Mouse (Mus musculus): Measurements from ENCODE around the gene Gm8882. TPM values are rescaled to one million over a fixed set of nuclear protein-coding genes. Genes with fewer than 3 reads are reported as not detected.
"Not testable (repeated sequence)": the region's sequence is repeated elsewhere in the genome, so short reads cannot be mapped to it uniquely, and the experiment has no call there.

The Gm8882 gene
- total RNA-seq (2012; rRNA removed) (not detected in 2 replicates), total RNA-seq (2014; rRNA removed) (not detected in 2 replicates), polyA plus RNA-seq (2012; ENCODE audit: insufficient read length, low read depth) (not detected in 2 replicates)

- H3K4me2 ChIP-seq (ENCODE audit: insufficient read depth, low read depth, poor library complexity, severe bottlenecking); dilution Hi-C loops (cut with MboI; ENCODE audit: extremely low pct_ligation_motif_present, extremely low pct_unique_long_range_greater_than_20kb, low sequenced_read_pairs); in situ Hi-C loops (cut with MboI; ENCODE audit: low pct_ligation_motif_present, low pct_unique_long_range_greater_than_20kb, low sequenced_read_pairs); H3K4me3 ChIP-seq (replicated peaks in 1 of 3; ENCODE audit: low read depth in 2 of 3, low read length in 2 of 3, poor library complexity in 1 of 3); H3K36me3 ChIP-seq (replicated peaks in 1 of 2; ENCODE audit: control insufficient read depth in 1 of 2, insufficient read depth in 1 of 2, low read length in 1 of 2); H3K9me3 ChIP-seq (replicated peaks; ENCODE audit: low read length); H3K4me1 ChIP-seq (ENCODE audit: control insufficient read depth in 1 of 2, insufficient read depth in 2 of 2); H3K79me2 ChIP-seq (replicated peaks; ENCODE audit: control insufficient read depth, extremely low read depth, insufficient read depth, poor library complexity, severe bottlenecking); DNase-seq (ENCODE audit: extremely low read depth); H3K27me3 ChIP-seq (replicated peaks); H3K9ac ChIP-seq (ENCODE audit: insufficient read depth, low read depth); H3K27ac ChIP-seq (ENCODE audit: insufficient read depth, low read depth): not testable (repeated sequence)
Measured at GRCm38 (mm10) chr6:132364034-132364433, at the start of gene Gm8882. Gene Gm8882 (minus strand): TSS chr6:132364134.

GRCm38 (mm10) chr6:132314657-132315056 is 49.3 kb downstream of the Gm8882 start, which contains the start of gene Prpmp5:
Gene Prpmp5 (minus strand): TSS chr6:132314757.
- H3K27me3 ChIP-seq (replicated peaks); H3K9me3 ChIP-seq (replicated peaks; ENCODE audit: low read length); in situ Hi-C loops (cut with MboI; ENCODE audit: low pct_ligation_motif_present, low pct_unique_long_range_greater_than_20kb, low sequenced_read_pairs); H3K9ac ChIP-seq (ENCODE audit: insufficient read depth, low read depth); H3K27ac ChIP-seq (ENCODE audit: insufficient read depth, low read depth); H3K4me2 ChIP-seq (ENCODE audit: insufficient read depth, low read depth, poor library complexity, severe bottlenecking); DNase-seq (ENCODE audit: extremely low read depth); H3K79me2 ChIP-seq (replicated peaks; ENCODE audit: control insufficient read depth, extremely low read depth, insufficient read depth, poor library complexity, severe bottlenecking); H3K4me1 ChIP-seq (ENCODE audit: control insufficient read depth in 1 of 2, insufficient read depth in 2 of 2); H3K4me3 ChIP-seq (replicated peaks in 1 of 3; ENCODE audit: low read depth in 2 of 3, low read length in 2 of 3, poor library complexity in 1 of 3); H3K36me3 ChIP-seq (replicated peaks in 1 of 2; ENCODE audit: control insufficient read depth in 1 of 2, insufficient read depth in 1 of 2, low read length in 1 of 2); dilution Hi-C loops (cut with MboI; ENCODE audit: extremely low pct_ligation_motif_present, extremely low pct_unique_long_range_greater_than_20kb, low sequenced_read_pairs): not testable (repeated sequence)

Other genes with a start within 250 kb of the Gm8882 start
- gene Prb1, start 153.6 kb downstream of the Gm8882 start, total RNA-seq (2012; rRNA removed), result not detected in 2 replicates
- not detected in 2 replicates for gene Prb1, start 153.6 kb downstream of the Gm8882 start, total RNA-seq (2014; rRNA removed)
- not detected in 2 replicates for gene Prb1, start 153.6 kb downstream of the Gm8882 start, polyA plus RNA-seq (2012; ENCODE audit: insufficient read length, low read depth)
- not detected in 2 replicates for gene Prpmp5, start 49.4 kb downstream of the Gm8882 start, total RNA-seq (2012; rRNA removed)
- not detected in 2 replicates for gene Prpmp5, start 49.4 kb downstream of the Gm8882 start, total RNA-seq (2014; rRNA removed)
- gene Prpmp5, start 49.4 kb downstream of the Gm8882 start, polyA plus RNA-seq (2012; ENCODE audit: insufficient read length, low read depth), result not detected in 2 replicates
- gene Prh1, start 205.7 kb upstream of the Gm8882 start, total RNA-seq (2012; rRNA removed), result not detected in 2 replicates
- gene Prh1, start 205.7 kb upstream of the Gm8882 start, total RNA-seq (2014; rRNA removed), result not detected in 2 replicates
- not detected in 2 replicates for gene Prh1, start 205.7 kb upstream of the Gm8882 start, polyA plus RNA-seq (2012; ENCODE audit: insufficient read length, low read depth)
- gene Prp2, start 231.8 kb upstream of the Gm8882 start, total RNA-seq (2012; rRNA removed), result not detected in 2 replicates
- not detected in 2 replicates for gene Prp2, start 231.8 kb upstream of the Gm8882 start, total RNA-seq (2014; rRNA removed)
- not detected in 2 replicates for gene Prp2, start 231.8 kb upstream of the Gm8882 start, polyA plus RNA-seq (2012; ENCODE audit: insufficient read length, low read depth)

Measured in CH12.LX (cell line).